ENCODE assay signal across 25 mouse cellular contexts in genomic region chr13:104045108-104045507, GRCm38 (mm10).
DNase-seq lines count a peak whose midpoint lies in the region; ATAC-seq and TF ChIP-seq lines count a peak whose summit lies in the region.
"Had no signal": no experiment of that assay in that cellular context is flagged by ENCODE, and none has a peak within 500 bp of the region (broad histone marks: within the 10 kb centered on the region; RNA-seq: fewer than 3 reads in every experiment).

No protein-coding gene starts in this region.

- no peak for DNase-seq in lung, postnatal 0 days (ENCODE audit: low spot score)
- no peak for DNase-seq in lung, postnatal 4 days
- DNase-seq in MEL (ENCODE audit: low read depth, low spot score) = peak; percentile 87
- DNase-seq in liver, embryonic 13.5 days = no peak
- DNase-seq in left cerebral cortex, adult 9 months (ENCODE audit: low spot score in 2 of 2) = no peak
- DNase-seq: adrenal gland, adult 8-10 months; cerebellum, adult 18-20 months; cerebellum, postnatal 36 days; gastrocnemius, adult 2 months; heart, postnatal 4 days; kidney, adult 8-10 months; kidney, postnatal 14 days; layer of hippocampus, postnatal 36 days; lung, embryonic 14.5 days; lung, postnatal 36 days; right cerebral cortex, postnatal 14 days; spleen, adult 18-20 months; thymus, postnatal 14 days had no signal

- ATAC-seq in lung, postnatal 0 days = no peak
- peak; percentile 60 for ATAC-seq in liver, embryonic 13.5 days (ENCODE audit: low read depth)
- ATAC-seq in megakaryocyte-erythroid progenitor cell, adult 5-6 weeks (replicated peaks; ENCODE audit: low FRiP score, low TSS enrichment, poor library complexity, severe bottlenecking) = peak; percentile 82
- no peak for ATAC-seq in erythroid progenitor cell, adult 5-6 weeks (replicated peaks; ENCODE audit: low FRiP score, poor library complexity, severe bottlenecking)
- ATAC-seq: forebrain, embryonic 14.5 days; inflammation-experienced regulatory T-cells, adult 6 months had no signal

- no peak for TF ChIP-seq EP300 in lung, postnatal 0 days (IDR thresholded peaks at IDR 0.05)
- peak; percentile 89 to 93 for TF ChIP-seq EP300 in MEL (IDR thresholded peaks at IDR 0.05; ENCODE audit: low read depth in 1 of 2, low read length in 2 of 2)

- H3K79me2 ChIP-seq in MEL (ENCODE audit: control insufficient read depth, insufficient read depth, low read length, poor library complexity) = no peaks in the 10 kb centered on the region

- WGBS in lung, postnatal 0 days = 77% methylated on average over 4 of the region's 4 CpGs
- WGBS in liver, embryonic 13.5 days (ENCODE audit: insufficient replicate concordance) = 16% methylated on average over 4 of the region's 4 CpGs

- H3K4me1 ChIP-seq in lung, postnatal 0 days (ENCODE audit: insufficient read depth, low read depth, low read length) = no peaks in the 10 kb centered on the region; the same call in 1 of the 2 replicates
- H3K4me1 ChIP-seq in MEL (ENCODE audit: control insufficient read depth in 1 of 2, insufficient read depth in 2 of 2, low read length in 2 of 2) = peaks cover 26 to 30% of the 10 kb centered on the region in 2 experiments
- peaks cover 33% of the 10 kb centered on the region for H3K4me1 ChIP-seq in liver, embryonic 13.5 days (replicated peaks)
- H3K4me1 ChIP-seq: limb, embryonic 13.5 days; midbrain, embryonic 10.5 days had no signal

- TF ChIP-seq CTCF in lung, postnatal 0 days (IDR thresholded peaks at IDR 0.05) = 0 out of 2 replicates have a peak, but pooled peaks have one; percentile 11
- TF ChIP-seq CTCF in MEL (IDR thresholded peaks at IDR 0.05 in 2 of 3, conservative IDR thresholded peaks at IDR 0.05 in 1 of 3; ENCODE audit: control insufficient read depth in 1 of 3, insufficient read depth in 1 of 3, low read depth in 2 of 3, low read length in 3 of 3, poor library complexity in 1 of 3, severe bottlenecking in 1 of 3) = peak in 1 of 3 experiments; percentile 51; a peak in 2 of 6 replicates

- no peaks in the 10 kb centered on the region for H3K36me3 ChIP-seq in lung, postnatal 0 days (ENCODE audit: insufficient read depth, low read length)
- peaks cover 0 to 34% of the 10 kb centered on the region in 2 experiments; a peak in 3 of 4 replicates for H3K36me3 ChIP-seq in MEL (ENCODE audit: control insufficient read depth in 1 of 2, insufficient read depth in 2 of 2, low read length in 2 of 2)
- H3K36me3 ChIP-seq in liver, embryonic 13.5 days = no peaks in the 10 kb centered on the region

- H3K4me2 ChIP-seq in lung, postnatal 0 days (replicated peaks; ENCODE audit: low read depth, low read length) = no peak overlapping the region
- H3K4me2 ChIP-seq in liver, embryonic 13.5 days = no peak overlapping the region
- H3K4me2 ChIP-seq: hindbrain, embryonic 14.5 days; limb, embryonic 13.5 days; lung, embryonic 14.5 days had no signal

- no peaks in the 10 kb centered on the region for H3K9me3 ChIP-seq in lung, postnatal 0 days (ENCODE audit: low read length)
- H3K9me3 ChIP-seq in MEL (replicated peaks; ENCODE audit: insufficient read depth, low read length) = no peaks in the 10 kb centered on the region
- no peaks in the 10 kb centered on the region for H3K9me3 ChIP-seq in liver, embryonic 13.5 days (replicated peaks)
- H3K9me3 ChIP-seq: limb, embryonic 13.5 days; midbrain, embryonic 10.5 days had no signal

- H3K27ac ChIP-seq in lung, postnatal 0 days (ENCODE audit: low read length) = no peak overlapping the region
- peak overlapping the region; percentile 80 for H3K27ac ChIP-seq in MEL (ENCODE audit: control insufficient read depth, low read depth, low read length)
- no peak overlapping the region for H3K27ac ChIP-seq in liver, embryonic 13.5 days
- H3K27ac ChIP-seq: hindbrain, embryonic 14.5 days; limb, embryonic 13.5 days; midbrain, embryonic 10.5 days had no signal

- H3K4me3 ChIP-seq in lung, postnatal 0 days (ENCODE audit: low read depth, low read length) = no peak overlapping the region
- peak overlapping the region in 1 of 2 experiments; percentile 2; a peak in 1 of 4 replicates for H3K4me3 ChIP-seq in MEL (ENCODE audit: control insufficient read depth in 1 of 2, insufficient read depth in 1 of 2, low read depth in 2 of 2, low read length in 2 of 2)
- no peak overlapping the region for H3K4me3 ChIP-seq in liver, embryonic 13.5 days (replicated peaks)
- H3K4me3 ChIP-seq: gastrocnemius, adult 2 months; limb, embryonic 13.5 days; midbrain, embryonic 10.5 days had no signal

- no peak for TF ChIP-seq POLR2A in MEL (IDR thresholded peaks at IDR 0.05; ENCODE audit: control insufficient read depth in 1 of 2, insufficient read depth in 1 of 2, low read depth in 1 of 2, low read length in 2 of 2, poor library complexity in 1 of 2)

- TF ChIP-seq RAD21 in MEL (IDR thresholded peaks at IDR 0.05; ENCODE audit: low read depth, low read length) = peak; percentile 66

- H3K27me3 ChIP-seq in lung, postnatal 0 days (replicated peaks; ENCODE audit: insufficient read depth, low read length) = no peaks in the 10 kb centered on the region
- no peaks in the 10 kb centered on the region for H3K27me3 ChIP-seq in MEL (ENCODE audit: control insufficient read depth in 1 of 2, insufficient read depth in 2 of 2, low read length in 2 of 2)
- no peaks in the 10 kb centered on the region for H3K27me3 ChIP-seq in liver, embryonic 13.5 days
- H3K27me3 ChIP-seq: limb, embryonic 13.5 days had no signal

- no peak overlapping the region for H3K9ac ChIP-seq in lung, postnatal 0 days (replicated peaks; ENCODE audit: low read depth)
- peak overlapping the region; percentile 35 for H3K9ac ChIP-seq in MEL (ENCODE audit: control insufficient read depth, low read depth, low read length, poor library complexity, severe bottlenecking)
- H3K9ac ChIP-seq in liver, embryonic 13.5 days = no peak overlapping the region
- H3K9ac ChIP-seq: hindbrain, embryonic 14.5 days; limb, embryonic 13.5 days; lung, embryonic 14.5 days had no signal

TF ChIP-seq in MEL, 35 proteins besides CTCF, POLR2A, EP300 and RAD21:
- TF ChIP-seq GABPA (IDR thresholded peaks at IDR 0.05; ENCODE audit: low read depth, low read length) = no peak
- TF ChIP-seq MXI1 (IDR thresholded peaks at IDR 0.05; ENCODE audit: low read depth, low read length) = peak; percentile 88
- TF ChIP-seq TCF12 (IDR thresholded peaks at IDR 0.05; ENCODE audit: low read depth, low read length) = peak; percentile 90
- TF ChIP-seq ZKSCAN1 (IDR thresholded peaks at IDR 0.05; ENCODE audit: low read depth, low read length) = peak; percentile 62; the same call in 1 of the 2 replicates
- peak; percentile 89 for TF ChIP-seq MYC (IDR thresholded peaks at IDR 0.05; ENCODE audit: low read depth, low read length)
- peak; percentile 98 for TF ChIP-seq GATA1 (IDR thresholded peaks at IDR 0.05; ENCODE audit: low read depth, low read length)
- peak; percentile 43; the same call in 1 of the 2 replicates for TF ChIP-seq HCFC1 (IDR thresholded peaks at IDR 0.05; ENCODE audit: low read depth, low read length)
- TF ChIP-seq ZC3H11A (IDR thresholded peaks at IDR 0.05; ENCODE audit: low read depth, low read length) = peak; percentile 69
- TF ChIP-seq RCOR1 (IDR thresholded peaks at IDR 0.05; ENCODE audit: low read depth, low read length) = peak; percentile 91
- TF ChIP-seq NRF1 (IDR thresholded peaks at IDR 0.05; ENCODE audit: insufficient read depth, low read depth, low read length, poor library complexity, severe bottlenecking) = no peak
- TF ChIP-seq E2F4 (IDR thresholded peaks at IDR 0.05; ENCODE audit: borderline replicate concordance, low read depth, low read length) = no peak
- peak; percentile 64 for TF ChIP-seq MYB (IDR thresholded peaks at IDR 0.05; ENCODE audit: low read depth, low read length)
- peak; percentile 80 for TF ChIP-seq TAL1 (IDR thresholded peaks at IDR 0.05; ENCODE audit: low read length)
- 0 out of 2 replicates have a peak, but pooled peaks have one; percentile 33 for TF ChIP-seq MAFK (IDR thresholded peaks at IDR 0.05; ENCODE audit: borderline replicate concordance, low read depth, low read length)
- peak; percentile 98 for TF ChIP-seq ZNF384 (IDR thresholded peaks at IDR 0.05; ENCODE audit: low read depth, low read length)
- peak; percentile 93 for TF ChIP-seq BHLHE40 (IDR thresholded peaks at IDR 0.05; ENCODE audit: borderline replicate concordance, low read depth, low read length)
- no peak for TF ChIP-seq USF2 (IDR thresholded peaks at IDR 0.05; ENCODE audit: borderline replicate concordance in 1 of 2, insufficient read depth in 1 of 2, low read depth in 1 of 2, low read length in 2 of 2)
- peak; percentile 64 for TF ChIP-seq SMC3 (IDR thresholded peaks at IDR 0.05; ENCODE audit: low read depth, low read length)
- peak; percentile 80; the same call in 1 of the 2 replicates for TF ChIP-seq MAX (IDR thresholded peaks at IDR 0.05; ENCODE audit: low read length)
- TF ChIP-seq MAZ (IDR thresholded peaks at IDR 0.05; ENCODE audit: low read depth, low read length) = peak; percentile 71; the same call in 1 of the 2 replicates
- TF ChIP-seq USF1 (IDR thresholded peaks at IDR 0.05; ENCODE audit: low read depth, low read length) = peak; percentile 88
- TF ChIP-seq SIN3A (IDR thresholded peaks at IDR 0.05; ENCODE audit: low read length) = peak; percentile 97
- no peak; the same call in 1 of the 2 replicates for TF ChIP-seq CHD1 (IDR thresholded peaks at IDR 0.05; ENCODE audit: low read depth, low read length)
- no peak for TF ChIP-seq POLR2AphosphoS5 (IDR thresholded peaks at IDR 0.05; ENCODE audit: borderline replicate concordance, low read depth, low read length)
- TF ChIP-seq ETS1 (IDR thresholded peaks at IDR 0.05; ENCODE audit: low read depth, low read length) = peak; percentile 100
- TF ChIP-seq TBP (IDR thresholded peaks at IDR 0.05; ENCODE audit: low read depth, low read length) = 0 out of 2 replicates have a peak, but pooled peaks have one; percentile 12

Comparison
In these comparisons a context has a peak if more than half of its experiments do, and no peak if none do; other contexts are left out.
1. ATAC-seq: peak in liver, embryonic 13.5 days (single experiment) and megakaryocyte-erythroid progenitor cell, adult 5-6 weeks (single experiment); none in lung, postnatal 0 days (single experiment) and erythroid progenitor cell, adult 5-6 weeks (single experiment).